Mouse (Mus musculus) right cerebral cortex, postnatal 4 days (tissue): ENCODE results near the gene Vdac1.
"Not testable (repeated sequence)": the region's sequence is repeated elsewhere in the genome, so short reads cannot be mapped to it uniquely, and the experiment has no call there.

ENCODE experiments used
- DNase-seq: peaks from one replicate; pipeline ENCODE4 v3.0.0-alpha.2; 2022

The Vdac1 gene

DNA sequence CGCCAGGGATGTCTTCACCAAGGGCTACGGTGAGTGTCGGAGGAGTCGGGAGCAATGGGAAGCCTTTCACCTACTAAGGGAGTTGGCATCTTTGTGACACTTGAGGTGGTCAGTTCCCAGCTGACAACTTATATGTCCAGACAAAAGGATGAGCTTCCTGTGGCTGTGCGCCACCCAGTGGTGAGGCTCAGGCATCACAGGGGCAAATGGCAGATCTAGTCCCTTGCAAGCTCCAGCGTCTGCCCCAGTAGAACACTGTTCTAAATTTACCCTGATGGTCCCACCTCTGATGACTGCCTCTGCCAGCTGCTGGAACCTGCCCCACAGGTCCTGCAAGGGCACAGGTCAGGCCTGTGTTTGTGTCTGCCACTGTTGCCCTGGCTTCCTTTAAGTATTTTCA lies 13.7 kb downstream of the Vdac1 start:
- peak; percentile 44 for DNase-seq

DNA sequence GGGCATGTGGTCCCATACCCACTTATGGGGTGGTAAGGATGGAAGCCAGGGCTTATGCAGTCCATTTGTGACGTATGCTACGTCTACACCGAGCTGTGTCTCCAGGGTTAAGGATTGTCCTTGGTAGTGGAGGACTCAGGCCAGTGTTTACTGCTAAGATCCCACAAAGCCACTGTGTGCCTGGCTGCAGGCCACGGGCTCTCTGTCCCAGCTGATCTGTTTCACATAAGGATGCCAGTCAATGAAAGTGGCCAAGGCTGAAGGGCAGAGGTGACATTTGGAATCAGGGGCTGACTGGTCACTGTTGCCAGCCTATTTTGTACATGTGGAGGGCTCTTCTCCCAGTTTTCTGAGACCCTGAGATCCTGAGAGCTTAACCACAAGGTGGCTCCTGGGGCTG lies 16.9 kb downstream of the Vdac1 start:
- DNase-seq: no peak

DNA sequence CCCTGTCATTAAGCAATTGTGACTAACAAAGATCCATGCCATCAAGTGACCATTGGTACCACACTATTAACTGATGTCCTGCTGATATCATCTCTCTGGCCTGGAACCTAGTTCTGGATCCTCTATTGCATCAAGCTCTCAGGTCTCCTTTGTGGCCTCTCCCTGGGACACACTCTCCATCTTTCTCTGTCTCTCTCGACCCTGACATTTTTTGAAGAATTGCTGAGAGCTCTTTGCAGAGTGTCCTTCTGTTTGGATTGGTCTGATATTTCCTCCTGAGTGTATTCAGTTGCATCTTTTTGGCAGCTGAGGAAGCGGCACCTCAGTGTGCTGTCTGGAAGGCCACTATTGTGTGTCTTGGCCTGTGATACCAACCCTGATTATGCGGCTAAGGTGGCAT lies 18.6 kb downstream of the Vdac1 start:
- DNase-seq: no peak

DNA sequence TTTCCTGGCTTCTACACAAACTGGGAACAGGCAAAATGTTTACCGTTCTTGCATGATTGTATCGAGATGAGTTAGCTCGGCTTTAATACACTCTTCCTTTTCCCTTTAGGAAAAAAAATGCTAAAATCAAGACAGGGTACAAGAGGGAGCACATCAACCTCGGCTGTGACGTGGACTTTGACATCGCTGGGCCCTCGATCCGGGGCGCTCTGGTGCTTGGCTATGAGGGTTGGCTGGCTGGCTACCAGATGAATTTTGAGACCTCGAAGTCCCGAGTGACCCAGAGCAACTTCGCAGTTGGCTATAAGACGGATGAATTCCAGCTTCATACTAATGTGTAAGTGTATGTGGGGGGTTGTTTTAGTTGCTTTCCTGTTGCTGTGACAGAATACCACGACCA lies 23.1 kb downstream of the Vdac1 start:
- no peak for DNase-seq

DNA sequence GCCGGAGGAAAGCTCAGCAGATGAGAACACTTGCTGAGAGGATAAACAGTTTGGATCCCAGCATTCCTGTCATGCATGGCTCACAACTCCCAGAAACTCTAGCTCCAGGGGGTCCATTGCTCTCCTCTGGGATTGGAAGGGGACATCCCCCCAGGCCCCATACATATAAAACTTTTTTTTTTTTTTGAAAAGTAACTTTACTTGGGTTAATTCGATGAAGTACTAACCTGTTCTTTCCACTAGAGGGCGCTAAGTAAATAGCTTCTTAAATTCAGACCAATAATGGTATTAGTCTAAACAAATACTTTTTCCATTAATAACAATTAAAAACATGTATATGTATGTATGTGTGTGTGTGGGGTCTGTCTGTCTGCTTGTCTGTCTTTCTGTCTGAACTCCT lies 24.0 kb downstream of the Vdac1 start:
- no peak for DNase-seq

DNA sequence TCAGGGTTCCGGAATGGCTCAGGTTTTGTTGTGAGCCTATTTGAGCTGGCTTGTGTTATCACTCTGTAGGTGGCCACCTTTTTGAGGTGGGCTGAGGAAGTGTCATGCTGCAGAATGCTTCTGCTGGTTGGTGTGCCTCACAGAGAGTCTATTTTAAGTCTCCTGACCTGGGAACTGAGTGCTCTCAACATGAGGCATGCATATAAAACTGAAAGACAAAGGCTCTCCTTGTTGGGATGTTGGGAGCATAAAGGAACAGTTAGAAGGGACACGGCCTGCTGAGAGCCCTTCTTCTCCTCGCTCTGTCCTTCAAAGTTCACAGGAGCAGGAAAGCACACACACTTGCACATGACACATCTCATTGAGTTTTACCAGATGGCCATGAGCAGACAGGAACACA lies 26.2 kb downstream of the Vdac1 start:
- DNase-seq: no peak

DNA sequence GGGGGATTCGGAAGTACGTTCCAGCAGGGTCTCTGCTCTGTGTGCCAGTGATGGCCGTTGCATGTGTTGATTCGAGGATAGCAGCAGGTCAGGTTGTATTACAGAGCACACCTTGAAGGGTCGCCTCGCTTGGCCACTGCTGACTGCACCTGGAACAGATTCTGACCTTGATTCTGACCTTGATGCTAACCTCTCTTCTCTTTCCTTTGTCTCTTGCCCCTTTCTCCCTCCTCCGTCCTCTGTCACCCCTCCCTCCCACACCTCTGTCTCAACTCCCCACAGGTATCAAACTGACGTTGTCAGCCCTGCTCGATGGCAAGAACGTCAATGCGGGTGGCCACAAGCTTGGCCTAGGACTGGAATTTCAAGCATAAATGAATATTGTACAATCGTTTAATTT lies 27.5 kb downstream of the Vdac1 start:
- DNase-seq: no peak

DNA sequence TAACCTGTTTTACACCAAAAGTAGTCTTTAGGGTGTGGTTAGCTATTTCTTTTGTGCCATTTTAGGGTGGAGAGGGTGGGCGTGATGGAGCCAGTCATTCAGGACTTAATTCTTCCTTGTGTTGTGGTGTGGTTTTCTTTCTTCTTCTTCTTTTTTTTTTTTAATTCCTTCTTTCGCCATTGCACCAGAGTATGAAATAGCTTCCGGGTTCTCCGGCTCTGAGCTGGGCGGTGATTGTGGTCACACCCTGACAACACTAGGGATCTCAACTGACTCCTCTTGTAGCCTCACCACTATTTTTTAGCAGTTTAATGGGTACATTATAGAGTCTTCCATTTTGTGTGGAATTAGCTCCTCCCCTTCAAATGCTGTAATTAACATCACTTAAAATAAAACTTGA lies 28.3 kb downstream of the Vdac1 start:
- DNase-seq: not testable (repeated sequence)

DNA sequence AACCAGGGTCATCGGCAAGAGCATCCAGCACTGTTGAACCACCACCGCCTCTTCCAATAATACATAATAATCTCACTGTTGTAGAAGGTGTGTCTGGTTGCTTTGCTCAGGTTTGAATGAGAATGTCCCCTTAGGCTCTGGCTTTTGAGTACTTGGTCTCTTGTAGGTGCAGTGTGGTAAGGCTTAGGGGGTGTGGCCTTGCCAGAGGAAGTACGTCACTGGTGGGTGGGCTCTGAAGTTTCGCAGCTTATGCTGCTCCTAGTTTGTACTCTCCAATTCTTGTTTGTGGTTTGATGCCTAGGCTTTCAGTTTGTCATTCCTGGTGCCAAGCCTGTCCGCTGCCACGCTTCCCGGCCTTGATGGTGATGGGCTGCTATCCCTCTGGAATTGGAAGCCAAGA lies 29.3 kb downstream of the Vdac1 start:
- DNase-seq: no peak

DNA sequence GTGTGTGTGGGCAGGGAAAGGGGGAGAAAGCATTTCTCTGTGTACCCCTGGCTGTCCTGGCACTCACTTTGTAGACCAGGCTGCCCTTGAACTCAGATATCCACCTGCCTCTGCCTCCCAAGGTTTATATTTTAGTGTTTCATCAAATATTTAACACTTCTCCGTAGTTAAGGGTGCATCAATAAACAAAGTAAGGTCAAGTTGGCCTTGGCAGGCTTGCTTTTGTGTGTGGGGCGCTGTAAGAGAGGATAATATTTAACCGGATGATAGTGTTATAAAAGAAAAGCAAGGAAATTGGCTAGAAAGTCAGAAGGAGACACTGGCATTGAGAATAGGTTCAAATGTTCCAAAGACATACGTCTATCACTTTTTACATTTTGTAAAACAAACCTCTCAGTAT lies 33.8 kb downstream of the Vdac1 start:
- no peak for DNase-seq

DNA sequence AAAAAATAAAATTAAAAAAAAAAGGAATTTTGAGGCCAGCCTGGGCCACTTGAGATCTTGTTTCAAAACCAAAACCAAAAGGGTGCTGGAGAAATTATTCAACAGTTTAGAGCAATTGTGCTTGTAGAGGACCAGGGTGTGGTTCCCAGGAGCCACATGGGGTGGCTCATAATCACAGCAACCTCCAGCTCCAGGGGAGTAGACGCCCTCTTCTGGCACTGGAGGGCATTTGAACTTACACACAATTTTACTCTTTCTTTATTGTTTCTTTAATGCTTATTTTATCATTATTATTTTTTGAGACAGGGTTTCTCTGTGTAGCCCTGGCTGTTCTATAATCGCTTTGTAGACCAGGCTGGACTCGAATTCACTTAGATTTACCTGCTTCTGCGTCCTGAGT lies 34.7 kb downstream of the Vdac1 start:
- no peak for DNase-seq

DNA sequence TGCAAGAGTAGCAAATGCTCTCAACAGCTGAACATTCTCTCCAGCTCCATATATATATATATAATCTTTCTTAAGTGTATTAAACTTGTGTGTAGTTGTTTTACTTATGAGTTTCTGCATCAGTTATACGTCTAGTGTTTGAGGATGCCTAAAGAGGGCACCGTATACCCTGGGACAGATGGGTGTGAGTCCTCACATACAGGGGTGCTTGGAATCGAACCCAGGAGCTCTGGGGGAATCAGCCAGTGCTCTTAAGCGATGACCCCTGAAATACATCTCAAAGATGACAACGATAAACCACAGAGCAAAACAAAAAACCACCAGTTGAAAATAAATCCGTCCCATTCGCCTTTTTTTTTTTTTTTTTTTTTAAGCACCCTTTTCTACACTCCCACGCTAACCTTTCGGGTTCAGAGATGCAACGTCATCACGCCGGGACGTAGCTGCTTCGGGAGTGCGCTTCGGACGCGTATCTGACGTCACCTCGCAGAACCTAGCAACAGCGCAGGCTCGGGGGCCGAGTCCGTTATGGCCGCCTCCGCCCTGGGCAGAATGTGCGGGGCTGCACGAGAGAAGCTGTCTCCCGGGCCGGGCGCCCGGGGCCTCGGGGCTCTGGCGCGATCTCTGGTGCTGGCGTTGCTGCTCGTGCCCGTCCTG lies 35.4 kb downstream of the Vdac1 start, which contains the start of gene 9530068E07Rik:
9530068E07Rik (plus strand) TSS at position 489 of the 657 bp plus-strand sequence.
- peak; percentile 89 for DNase-seq

DNA sequence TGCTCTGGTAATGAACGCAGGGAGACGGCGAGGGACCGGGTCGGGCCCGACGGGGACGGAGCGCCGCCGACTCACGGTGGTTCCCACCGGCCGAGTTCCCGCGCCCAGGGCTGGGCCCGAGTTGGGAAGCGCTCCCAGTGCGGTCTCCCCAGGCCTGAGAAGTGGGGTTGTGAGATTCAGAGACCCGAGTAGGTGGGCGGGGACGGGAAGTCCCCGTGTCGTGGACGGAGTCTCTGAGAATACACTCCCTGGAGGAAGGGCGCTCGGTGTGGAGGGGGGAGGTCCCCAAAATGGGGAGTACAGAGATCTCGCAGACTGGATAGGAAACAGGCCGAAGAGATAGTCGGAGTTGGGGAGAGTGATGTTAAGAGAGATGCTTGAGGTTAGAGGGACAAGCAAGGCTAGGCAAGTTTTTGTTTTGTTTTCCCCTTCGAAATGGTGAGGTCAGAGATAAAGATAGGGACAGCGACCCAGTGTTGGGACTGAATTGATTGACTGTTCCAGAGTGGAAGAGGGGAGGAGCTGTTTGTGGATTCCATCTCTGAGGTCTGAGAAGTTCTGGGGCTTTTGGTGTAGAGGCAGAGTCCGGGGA lies 36.0 kb downstream of the Vdac1 start:
- no peak for DNase-seq

DNA sequence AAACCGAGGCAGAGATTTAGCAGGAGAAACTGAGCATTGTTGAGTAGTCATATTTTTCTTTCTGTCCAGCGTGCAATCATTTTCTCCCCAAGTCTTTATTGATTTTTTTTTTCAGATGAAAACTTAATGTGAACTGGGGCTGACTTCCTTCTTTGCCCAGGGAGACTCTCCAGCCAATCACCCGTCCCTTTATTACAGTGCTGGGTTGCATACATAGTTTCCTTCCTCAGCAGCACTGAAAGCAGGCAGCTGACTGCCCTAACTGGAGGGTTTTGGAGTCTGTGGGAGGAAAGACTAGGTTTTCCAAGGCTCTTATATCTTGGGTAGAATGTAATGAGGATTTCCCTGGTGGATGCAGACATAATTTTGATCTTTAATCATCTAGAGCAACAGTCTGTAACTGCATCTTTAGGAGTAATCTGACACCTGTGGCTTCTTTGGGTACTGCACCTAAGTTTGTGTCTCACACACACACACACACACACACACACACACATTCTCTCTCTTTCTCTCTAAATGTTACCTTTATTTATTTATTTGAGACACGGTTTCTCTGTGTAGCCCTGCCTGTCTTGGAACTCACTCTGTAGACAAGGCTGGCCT lies 36.8 kb downstream of the Vdac1 start:
- no peak for DNase-seq

DNA sequence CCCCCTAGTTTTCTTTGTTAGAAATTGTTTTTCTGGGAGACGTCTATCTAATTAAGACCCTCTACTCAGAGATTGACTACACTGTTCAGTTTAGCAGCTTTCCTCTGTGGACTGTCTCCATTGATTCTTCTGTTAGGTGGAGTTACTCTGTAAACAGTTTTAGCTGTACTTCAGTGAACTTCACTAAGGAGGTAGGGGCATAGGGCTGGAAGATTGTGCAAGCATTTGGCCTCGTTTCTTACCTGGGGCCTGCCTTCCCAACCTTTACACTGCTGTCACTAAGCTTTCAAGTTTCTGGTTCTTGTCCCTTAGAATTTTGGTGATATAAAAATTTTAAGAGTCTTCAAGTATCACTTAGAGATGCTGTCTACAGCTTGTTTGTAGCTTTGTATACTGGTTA lies 40.8 kb downstream of the Vdac1 start:
- DNase-seq: no peak

DNA sequence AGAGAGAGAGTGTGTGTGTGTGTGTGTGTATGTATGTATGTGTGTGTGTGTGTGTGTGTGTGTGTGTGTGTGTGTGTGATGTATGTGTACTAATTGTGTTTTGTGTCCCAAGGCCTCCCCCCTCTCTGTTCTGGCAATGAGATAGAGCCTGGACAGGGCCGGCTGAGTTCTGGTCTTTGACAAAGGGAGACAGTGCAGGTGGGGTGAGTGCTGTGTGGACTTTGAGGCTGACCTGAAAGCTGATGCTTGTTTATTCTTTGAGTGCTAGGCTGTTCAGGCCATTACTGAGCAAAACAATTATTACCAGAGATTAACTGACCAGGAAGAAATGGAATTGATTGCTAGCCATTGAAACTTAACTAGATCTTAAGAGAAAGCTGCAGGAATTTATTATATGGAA lies 41.9 kb downstream of the Vdac1 start:
- no peak for DNase-seq

DNA sequence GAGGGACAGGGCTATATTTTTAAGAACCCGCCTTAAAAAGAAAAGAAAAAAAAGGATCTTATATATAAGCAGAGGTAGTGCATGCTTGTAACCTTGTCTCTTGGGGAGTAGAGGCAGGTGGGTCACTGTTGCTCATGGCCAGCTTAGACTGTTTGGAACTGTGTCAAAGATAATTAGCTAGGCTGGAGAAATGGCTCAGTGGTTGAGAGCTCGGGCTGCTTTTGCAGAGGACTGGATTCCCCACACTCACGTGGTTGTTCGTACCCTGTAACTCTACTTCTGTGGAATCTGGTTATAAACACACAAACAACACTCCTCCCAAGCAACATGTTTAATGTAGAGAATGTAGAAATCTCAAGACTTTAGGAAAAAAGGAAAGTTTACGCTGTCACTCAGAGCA lies 43.5 kb downstream of the Vdac1 start:
- no peak for DNase-seq

DNA sequence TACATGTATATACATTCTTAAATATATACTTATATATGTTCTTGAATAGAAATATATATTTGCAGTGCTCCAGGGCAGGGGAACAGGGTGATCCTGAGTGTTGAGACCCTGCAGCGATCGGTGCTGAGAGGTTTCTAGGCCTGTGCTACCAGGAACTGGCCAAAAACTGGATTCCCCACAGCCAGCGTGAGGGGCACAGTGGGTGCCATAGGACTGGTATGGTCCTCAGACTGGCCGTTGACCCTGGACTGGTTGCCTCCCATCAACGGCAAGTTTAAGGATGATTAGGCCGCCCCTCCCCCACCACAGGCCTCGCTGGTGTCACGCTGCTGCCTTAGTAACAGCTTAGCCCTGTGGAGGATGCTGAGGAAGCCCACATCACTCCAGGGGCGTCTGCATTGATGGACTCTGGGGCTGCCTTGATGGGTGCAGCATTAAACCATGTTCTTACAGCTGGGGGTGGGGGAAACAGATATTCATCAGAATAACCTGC lies 44.6 kb downstream of the Vdac1 start:
- no peak for DNase-seq

DNA sequence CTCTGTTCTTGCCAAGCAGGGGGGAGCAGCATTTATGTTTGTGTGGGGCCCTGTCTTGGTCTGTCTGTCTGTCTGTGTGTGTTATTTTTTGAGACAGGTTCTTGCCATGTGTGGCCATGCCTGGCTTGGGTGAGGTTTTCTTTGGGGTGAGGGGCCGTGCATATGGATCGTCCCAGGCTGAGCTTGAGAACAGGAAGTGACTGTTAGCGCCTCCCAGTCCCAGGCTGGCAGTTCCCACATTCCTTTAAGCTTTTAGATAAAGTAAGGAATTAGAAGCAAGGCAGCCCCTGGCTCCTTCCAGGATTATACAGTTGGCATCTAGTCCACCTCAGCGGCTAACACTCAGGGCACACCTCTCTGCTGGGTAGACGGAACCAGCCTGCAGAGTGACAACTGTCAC lies 48.7 kb downstream of the Vdac1 start:
- DNase-seq: no peak

DNA sequence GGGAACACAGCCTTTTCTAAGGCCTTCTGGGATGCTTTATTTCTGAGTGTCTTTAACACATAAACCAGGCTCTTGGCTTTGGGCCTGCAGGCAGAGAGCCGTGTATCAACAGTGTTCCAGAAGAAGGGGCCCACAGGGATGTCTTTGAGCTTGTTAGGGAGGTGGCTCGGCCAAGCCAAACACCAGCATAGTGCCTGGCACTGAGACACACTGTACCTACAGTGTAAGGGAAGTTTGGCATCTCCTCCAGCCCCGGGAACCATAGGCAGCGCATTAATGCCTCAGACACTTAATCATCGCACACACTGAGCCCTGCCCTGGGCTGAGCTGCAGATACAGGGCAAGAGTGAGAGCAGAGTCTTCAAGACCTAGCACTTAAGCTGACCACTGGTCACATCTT lies 57.7 kb downstream of the Vdac1 start:
- no peak for DNase-seq

DNA sequence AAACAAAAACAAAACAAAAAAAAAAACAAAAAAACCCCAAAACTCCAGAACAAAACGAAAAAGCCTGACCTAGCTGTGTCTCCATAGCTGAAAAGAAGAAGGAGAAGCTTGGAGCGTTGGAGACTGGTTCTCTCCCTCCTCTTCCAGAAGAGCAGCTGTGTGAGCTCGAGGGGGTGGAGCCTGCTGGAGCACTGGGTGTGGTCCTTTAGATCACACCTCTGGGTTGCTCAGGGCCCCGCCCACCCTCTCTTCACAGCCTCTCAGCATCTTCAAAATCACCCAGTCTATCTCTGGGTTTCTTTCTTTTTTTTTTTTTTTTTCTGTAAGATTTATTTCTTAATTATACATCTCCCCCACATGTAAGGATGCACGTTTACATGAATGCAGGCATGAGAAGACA lies 58.6 kb downstream of the Vdac1 start:
- DNase-seq: no peak

DNA sequence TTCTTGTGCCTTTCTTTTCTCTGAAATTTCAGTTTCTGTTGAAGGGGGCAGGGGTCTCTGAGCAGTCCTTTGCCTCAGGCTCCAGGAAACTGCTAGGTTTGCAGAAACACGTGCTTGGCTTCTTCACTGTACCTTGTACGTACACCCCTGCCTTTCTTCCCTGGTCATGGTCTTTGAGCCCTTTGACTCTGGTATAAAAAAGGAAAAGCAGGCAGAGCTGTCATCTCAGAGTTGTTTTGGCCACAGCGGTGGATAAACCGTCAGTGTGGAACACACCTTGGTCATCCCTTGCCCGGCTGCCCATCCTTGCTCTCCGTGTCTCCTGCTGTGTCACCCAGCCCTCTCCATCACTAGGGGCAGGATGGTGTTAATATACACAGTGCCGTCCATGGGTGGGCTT lies 59.2 kb downstream of the Vdac1 start:
- no peak for DNase-seq

DNA sequence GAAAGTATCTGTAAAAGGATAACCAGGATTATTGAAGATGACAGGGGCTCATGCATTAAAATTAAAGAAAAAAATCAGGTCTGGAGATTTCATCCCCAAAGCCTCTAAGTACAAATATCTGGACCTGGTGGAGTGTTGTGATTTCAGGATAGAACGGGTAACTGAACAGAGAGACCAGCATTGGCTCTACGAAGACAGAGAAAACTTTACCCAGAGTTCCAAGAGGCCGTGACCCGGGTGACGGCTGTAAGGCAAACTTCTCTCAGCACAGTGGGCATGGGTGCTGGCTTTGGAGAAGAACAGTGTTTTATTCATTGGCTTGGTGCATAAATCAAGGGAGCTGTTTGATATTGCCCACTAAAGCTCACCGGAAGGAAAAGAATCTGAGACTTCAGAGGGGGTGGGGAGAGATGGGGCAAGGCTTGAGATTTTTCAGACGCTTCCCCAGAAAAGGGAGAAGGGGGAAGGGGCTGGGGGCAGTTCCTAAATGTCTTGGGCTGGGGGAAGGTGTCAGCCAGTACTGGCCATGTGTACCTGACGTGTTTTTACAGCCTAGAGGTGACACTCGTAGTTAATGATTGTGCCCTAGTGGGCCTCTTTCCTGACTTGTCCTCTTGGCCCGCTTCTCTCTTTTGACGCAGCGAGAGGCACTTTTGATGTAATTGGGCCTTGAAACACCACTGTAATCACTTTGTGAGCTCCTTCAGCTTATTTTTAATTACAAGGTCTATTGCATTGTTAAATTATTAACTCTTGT lies 59.8 kb downstream of the Vdac1 start:
- no peak for DNase-seq
